ENCODE assay signal across 8 mouse cellular contexts in genomic region chr7:128746151-128746550, GRCm38 (mm10). TPM values are rescaled to one million over a fixed set of nuclear protein-coding genes. Genes with fewer than 3 reads are reported as not detected.
DNase-seq lines count a peak whose midpoint lies in the region; ATAC-seq lines count a peak whose summit lies in the region.

No protein-coding gene starts in this region.

- peak overlapping the region; percentile 87 for H3K4me3 ChIP-seq in kidney, embryonic 15.5 days (replicated peaks)
- H3K4me3 ChIP-seq in embryonic facial prominence, embryonic 10.5 days, result peak overlapping the region; percentile 99
- no peak overlapping the region for H3K4me3 ChIP-seq in hindbrain, embryonic 16.5 days (ENCODE audit: low read length)
- H3K4me3 ChIP-seq in midbrain, embryonic 16.5 days (ENCODE audit: low read depth, low read length), result peak overlapping the region; percentile 98; the same call in 1 of the 2 replicates

- DNase-seq in kidney, adult 8-10 months, result no peak
- no peak for DNase-seq in embryonic facial prominence, embryonic 10.5 days (ENCODE audit: low spot score)
- no peak for DNase-seq in embryo, embryonic 11 days
- no peak for DNase-seq in frontal cortex, adult 2 months (ENCODE audit: extremely low spot score in 1 of 2, low spot score in 1 of 2)

- WGBS in kidney, embryonic 15.5 days, result 83% methylated on average over 10 of the region's 10 CpGs
- 90% methylated on average over 10 of the region's 10 CpGs for WGBS in embryonic facial prominence, embryonic 10.5 days
- 92% methylated on average over 10 of the region's 10 CpGs for WGBS in hindbrain, embryonic 16.5 days
- 95% methylated on average over 10 of the region's 10 CpGs for WGBS in midbrain, embryonic 16.5 days

- H3K27ac ChIP-seq in kidney, embryonic 15.5 days, result no peak overlapping the region
- no peak overlapping the region for H3K27ac ChIP-seq in embryonic facial prominence, embryonic 10.5 days (replicated peaks)
- no peak overlapping the region for H3K27ac ChIP-seq in hindbrain, embryonic 16.5 days (ENCODE audit: low read depth, low read length)
- H3K27ac ChIP-seq in midbrain, embryonic 16.5 days (ENCODE audit: low read length), result no peak overlapping the region

- H3K27me3 ChIP-seq in kidney, embryonic 15.5 days, result 0 out of 2 replicates have a peak, but pooled peaks cover 3% of the 10 kb centered on the region
- peaks cover 19% of the 10 kb centered on the region for H3K27me3 ChIP-seq in embryonic facial prominence, embryonic 10.5 days (replicated peaks; ENCODE audit: low read depth, poor library complexity, severe bottlenecking)
- H3K27me3 ChIP-seq in hindbrain, embryonic 16.5 days (replicated peaks; ENCODE audit: control insufficient read depth, insufficient read depth, low read length), result no peaks in the 10 kb centered on the region
- H3K27me3 ChIP-seq in midbrain, embryonic 16.5 days (ENCODE audit: control insufficient read depth, insufficient read depth, low read depth, low read length), result no peaks in the 10 kb centered on the region; the same call in 1 of the 2 replicates

- H3K4me1 ChIP-seq in kidney, embryonic 15.5 days, result peaks cover 43% of the 10 kb centered on the region
- H3K4me1 ChIP-seq in embryonic facial prominence, embryonic 10.5 days, result peaks cover 30% of the 10 kb centered on the region
- H3K4me1 ChIP-seq in hindbrain, embryonic 16.5 days (ENCODE audit: control insufficient read depth, insufficient read depth, low read depth, low read length), result peaks cover 26% of the 10 kb centered on the region
- peaks cover 30% of the 10 kb centered on the region for H3K4me1 ChIP-seq in midbrain, embryonic 16.5 days (ENCODE audit: control insufficient read depth, insufficient read depth, low read length)

- H3K9me3 ChIP-seq in kidney, embryonic 15.5 days (replicated peaks), result no peaks in the 10 kb centered on the region
- H3K9me3 ChIP-seq in embryonic facial prominence, embryonic 10.5 days, result no peaks in the 10 kb centered on the region
- H3K9me3 ChIP-seq in hindbrain, embryonic 16.5 days (ENCODE audit: control insufficient read depth, low read length), result no peaks in the 10 kb centered on the region
- no peaks in the 10 kb centered on the region for H3K9me3 ChIP-seq in midbrain, embryonic 16.5 days (replicated peaks; ENCODE audit: control insufficient read depth, low read length, poor library complexity, severe bottlenecking)

- peaks cover 27% of the 10 kb centered on the region for H3K36me3 ChIP-seq in kidney, embryonic 15.5 days
- H3K36me3 ChIP-seq in embryonic facial prominence, embryonic 10.5 days (replicated peaks), result peaks cover 25% of the 10 kb centered on the region
- peaks cover 2% of the 10 kb centered on the region; the same call in 1 of the 2 replicates for H3K36me3 ChIP-seq in hindbrain, embryonic 16.5 days (ENCODE audit: control insufficient read depth, insufficient read depth, low read length)
- peaks cover 4% of the 10 kb centered on the region; the same call in 1 of the 2 replicates for H3K36me3 ChIP-seq in midbrain, embryonic 16.5 days (ENCODE audit: control insufficient read depth, insufficient read depth, low read length)

- no peak for ATAC-seq in kidney, embryonic 15.5 days (replicated peaks; ENCODE audit: low FRiP score)
- no peak for ATAC-seq in hindbrain, embryonic 16.5 days
- ATAC-seq in midbrain, embryonic 16.5 days, result no peak
- no peak for ATAC-seq in monocyte, adult 5-6 weeks (replicated peaks; ENCODE audit: insufficient number of reproducible peaks, low FRiP score, low TSS enrichment, poor library complexity, severe bottlenecking)

- H3K4me2 ChIP-seq in kidney, embryonic 15.5 days, result peak overlapping the region; percentile 80
- peak overlapping the region; percentile 86 for H3K4me2 ChIP-seq in hindbrain, embryonic 16.5 days (ENCODE audit: low read length)
- H3K4me2 ChIP-seq in midbrain, embryonic 16.5 days (ENCODE audit: low read length), result peak overlapping the region; percentile 97

- peak overlapping the region; percentile 81 for H3K9ac ChIP-seq in kidney, embryonic 15.5 days
- no peak overlapping the region for H3K9ac ChIP-seq in hindbrain, embryonic 16.5 days (ENCODE audit: low read depth, low read length)
- H3K9ac ChIP-seq in midbrain, embryonic 16.5 days (ENCODE audit: low read depth, low read length), result no peak overlapping the region

RNA-seq across cellular contexts. Expression of gene Sec23ip, which starts 1.4 kb away (rescaled TPM):
- polyA plus RNA-seq in kidney, embryonic 15.5 days (2015; fragmentation: Nextera tagmentation; extraction: Ambion mirVana), result 38.1 and 38.4 TPM in 2 replicates
- 39.1 and 41.7 TPM in 2 replicates for polyA plus RNA-seq in embryonic facial prominence, embryonic 10.5 days (2016; fragmentation: Nextera tagmentation; extraction: Ambion mirVana)
- polyA plus RNA-seq in hindbrain, embryonic 16.5 days (2015; fragmentation: Nextera tagmentation; extraction: Ambion mirVana), result 32.8 and 36.3 TPM in 2 replicates
- 34.4 and 37.8 TPM in 2 replicates for polyA plus RNA-seq in midbrain, embryonic 16.5 days (2015; fragmentation: Nextera tagmentation; extraction: Ambion mirVana)
- 31.0 to 45.0 TPM (median 35.7 TPM) in 3 replicates for total RNA-seq in monocyte, adult 5-6 weeks (2017)
- 18.2 and 19.0 TPM in 2 replicates for polyA plus RNA-seq in frontal cortex, adult 2 months (2012; rRNA removed)

RNA-seq across cellular contexts. Expression of gene Mcmbp, which starts 5.9 kb away (rescaled TPM):
- polyA plus RNA-seq in kidney, embryonic 15.5 days (2015; fragmentation: Nextera tagmentation; extraction: Ambion mirVana), result 66.0 and 67.2 TPM in 2 replicates
- 84.3 and 88.7 TPM in 2 replicates for polyA plus RNA-seq in embryonic facial prominence, embryonic 10.5 days (2016; fragmentation: Nextera tagmentation; extraction: Ambion mirVana)
- polyA plus RNA-seq in hindbrain, embryonic 16.5 days (2015; fragmentation: Nextera tagmentation; extraction: Ambion mirVana), result 34.6 and 40.4 TPM in 2 replicates
- polyA plus RNA-seq in midbrain, embryonic 16.5 days (2015; fragmentation: Nextera tagmentation; extraction: Ambion mirVana), result 43.9 and 50.4 TPM in 2 replicates
- total RNA-seq in monocyte, adult 5-6 weeks (2017), result 50.6 to 82.0 TPM (median 62.4 TPM) in 3 replicates
- polyA plus RNA-seq in frontal cortex, adult 2 months (2012; rRNA removed), result 17.5 and 19.0 TPM in 2 replicates
